Mouse (Mus musculus): ENCODE measurements at regions not wholly inside any gene's neighbourhood (a gene's known extent, or its start where the extent isn't known, plus 50 kb on each side); places are given as distances from the start of the nearest gene placed in this dataset.

DNA sequence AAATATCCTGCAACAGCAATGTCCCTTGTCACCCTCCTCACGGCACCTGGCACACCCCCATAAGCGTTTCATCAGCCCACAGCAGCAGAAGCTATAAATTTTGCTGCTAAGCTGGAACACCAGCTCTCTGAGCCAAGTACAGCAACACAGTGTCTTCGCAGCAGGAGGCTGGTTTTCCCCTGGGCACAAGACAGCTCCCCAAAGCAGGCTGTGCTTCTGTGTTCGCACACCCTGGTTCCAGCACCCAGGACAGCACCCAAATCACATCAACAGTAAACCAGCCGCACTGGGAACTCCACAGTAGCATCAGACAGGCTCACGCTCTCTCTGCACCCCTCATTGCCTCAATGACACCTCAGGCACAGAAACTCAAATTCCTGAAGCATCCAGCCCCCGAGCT, 64.8 kb upstream of the Smim23 start:
- no peak for DNase-seq
- no peaks in the 10 kb centered on the region for H3K27me3 ChIP-seq (ENCODE audit: control insufficient read depth, insufficient read depth, low read length)
- 57% methylated on average over 7 of the region's 7 CpGs for WGBS
- no peak overlapping the region for H3K27ac ChIP-seq (ENCODE audit: insufficient read depth, low read length)
- no peaks in the 10 kb centered on the region for H3K4me1 ChIP-seq (ENCODE audit: control insufficient read depth, insufficient read depth, low read length)
- H3K4me3 ChIP-seq (replicated peaks; ENCODE audit: insufficient read depth, low read depth, low read length) = no peak overlapping the region
- TF ChIP-seq CTCF (IDR thresholded peaks at IDR 0.05; ENCODE audit: borderline replicate concordance, insufficient read depth, low read depth, low read length) (no peak), POLR2A (IDR thresholded peaks at IDR 0.05; ENCODE audit: borderline replicate concordance, insufficient read depth, low read length) (no peak)

DNA sequence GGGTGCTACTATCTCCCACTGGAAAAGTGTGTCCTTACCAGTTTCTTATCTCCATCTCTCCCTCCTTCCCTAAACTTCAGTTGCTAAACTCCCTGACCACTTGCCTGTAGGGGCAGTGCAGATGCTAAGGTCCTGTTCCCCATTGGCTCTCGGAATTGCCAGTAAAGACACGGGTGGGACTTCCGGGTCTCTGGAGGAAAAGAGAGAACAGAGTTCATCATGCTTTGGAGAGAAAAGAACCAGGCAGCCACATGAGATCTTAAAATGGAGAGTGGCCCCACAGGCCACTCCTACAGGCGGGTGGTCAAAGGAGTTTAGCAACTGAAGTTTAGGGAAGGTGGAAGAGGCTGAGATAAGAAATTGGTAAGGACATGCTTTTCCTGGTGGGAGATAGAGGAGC, 60.3 kb upstream of the Smim23 start:
- TF ChIP-seq POLR2A (IDR thresholded peaks at IDR 0.05; ENCODE audit: borderline replicate concordance, insufficient read depth, low read length) (no peak), CTCF (IDR thresholded peaks at IDR 0.05; ENCODE audit: borderline replicate concordance, insufficient read depth, low read depth, low read length) (no peak)
- DNase-seq = no peak
- H3K27me3 ChIP-seq (ENCODE audit: control insufficient read depth, insufficient read depth, low read length) = no peaks in the 10 kb centered on the region
- WGBS = 79% methylated on average over 4 of the region's 4 CpGs
- no peaks in the 10 kb centered on the region for H3K4me1 ChIP-seq (ENCODE audit: control insufficient read depth, insufficient read depth, low read length)
- H3K4me3 ChIP-seq (replicated peaks; ENCODE audit: insufficient read depth, low read depth, low read length) = no peak overlapping the region
- H3K27ac ChIP-seq (ENCODE audit: insufficient read depth, low read length) = no peak overlapping the region

DNA sequence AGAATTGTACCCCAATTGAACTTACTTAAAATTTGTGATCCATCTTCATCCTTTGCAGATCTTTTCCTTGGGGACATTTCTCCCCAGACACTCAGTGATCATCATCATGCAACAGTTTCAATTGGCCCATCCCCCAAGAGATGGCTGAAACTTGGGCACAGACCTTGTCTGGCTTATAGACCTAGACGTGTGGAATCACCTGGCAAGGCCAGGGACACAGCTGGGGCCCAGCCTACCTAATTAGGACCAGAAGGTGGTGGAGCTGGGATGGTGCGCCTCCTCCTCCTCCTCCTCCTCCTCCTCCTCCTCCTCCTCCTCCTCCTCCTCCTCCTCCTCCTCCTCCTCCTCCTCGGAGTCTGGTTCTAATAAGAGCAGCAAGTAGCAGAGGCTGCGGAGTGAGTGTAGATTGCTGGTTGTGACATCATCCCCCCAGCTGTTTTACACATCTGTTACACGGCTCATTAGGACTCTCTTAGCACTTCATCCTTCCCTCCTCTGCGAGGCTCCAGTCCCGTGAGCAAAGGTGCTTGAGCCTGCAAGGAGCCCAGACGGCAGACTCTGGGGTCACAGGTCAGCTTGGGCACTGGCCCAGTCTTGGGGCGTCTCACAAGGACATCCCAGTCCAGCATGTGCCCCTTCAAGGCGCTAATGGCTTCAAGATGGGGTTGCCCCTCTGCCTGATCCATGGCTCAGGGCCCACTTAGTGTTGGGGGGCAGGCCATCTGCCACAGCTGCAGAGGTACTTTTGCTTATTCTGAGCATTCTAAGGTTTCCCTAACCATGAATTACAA, 58.9 kb upstream of the Smim23 start:
- 69% methylated on average over 10 of the region's 10 CpGs for WGBS
- no peak for TF ChIP-seq CTCF (IDR thresholded peaks at IDR 0.05; ENCODE audit: borderline replicate concordance, insufficient read depth, low read depth, low read length)
- no peak for TF ChIP-seq POLR2A (IDR thresholded peaks at IDR 0.05; ENCODE audit: borderline replicate concordance, insufficient read depth, low read length)
- Histone ChIP-seq H3K4me1 (ENCODE audit: control insufficient read depth, insufficient read depth, low read length) (no peaks in the 10 kb centered on the region), H3K27me3 (ENCODE audit: control insufficient read depth, insufficient read depth, low read length) (no peaks in the 10 kb centered on the region), H3K4me3 (replicated peaks; ENCODE audit: insufficient read depth, low read depth, low read length) (no peak overlapping the region), H3K27ac (ENCODE audit: insufficient read depth, low read length) (no peak overlapping the region)
- no peak for DNase-seq

DNA sequence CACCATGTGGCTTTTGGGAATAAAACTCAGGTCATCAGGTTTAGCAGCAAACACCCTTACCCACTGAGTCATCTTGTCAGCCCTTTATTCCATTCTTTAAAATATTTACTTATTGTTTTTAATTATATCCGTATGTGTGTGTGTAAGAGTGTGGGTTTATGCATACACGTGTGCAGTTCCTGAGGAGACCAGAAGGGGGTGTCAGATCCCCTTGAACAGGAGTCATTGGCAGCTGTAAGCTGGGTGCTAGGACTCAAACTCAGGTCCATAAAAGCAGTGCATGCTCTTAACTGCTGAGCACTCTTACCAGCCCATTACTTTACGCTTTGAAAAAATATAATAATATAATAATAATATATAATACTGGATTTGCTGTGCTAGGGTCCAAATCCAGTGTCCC, 54.6 kb upstream of the Smim23 start:
- TF ChIP-seq CTCF (IDR thresholded peaks at IDR 0.05; ENCODE audit: borderline replicate concordance, insufficient read depth, low read depth, low read length) (no peak), POLR2A (IDR thresholded peaks at IDR 0.05; ENCODE audit: borderline replicate concordance, insufficient read depth, low read length) (no peak)
- no peak overlapping the region for H3K27ac ChIP-seq (ENCODE audit: insufficient read depth, low read length)
- H3K4me3 ChIP-seq (replicated peaks; ENCODE audit: insufficient read depth, low read depth, low read length) = no peak overlapping the region
- 93% methylated on average over 3 of the region's 3 CpGs for WGBS
- no peak for DNase-seq
- no peaks in the 10 kb centered on the region for H3K4me1 ChIP-seq (ENCODE audit: control insufficient read depth, insufficient read depth, low read length)
- no peaks in the 10 kb centered on the region for H3K27me3 ChIP-seq (ENCODE audit: control insufficient read depth, insufficient read depth, low read length)

Data from cerebellum, adult 2 months (tissue).